Mouse (Mus musculus) embryonic facial prominence, embryonic 11.5 days (tissue): ENCODE data around the gene Gm17622. TPM values are rescaled to one million over a fixed set of nuclear protein-coding genes. Genes with fewer than 3 reads are reported as not detected.

Experiments used
- ATAC-seq: fragments of 200-750 bp; cut with Nextera tagmentation; replicated peaks from 2 replicates; pipeline ENCODE4 v1.8.0; 2017; ENCODE audit warnings: low read depth; ENCODE audit not compliant: insufficient number of reproducible peaks, low FRiP score, low TSS enrichment
- DNase-seq: peaks from one replicate; pipeline ENCODE4 v3.0.0-alpha.2; 2015; ENCODE audit warnings: low spot score
- H3K27ac ChIP-seq: fragments of 300-500 bp; sonication (generic); replicated peaks from 2 replicates; pipeline ENCODE4 v1.5.1; 2014; ENCODE audit warnings: mild to moderate bottlenecking, low read depth, low read length, control low read depth
- H3K27me3 ChIP-seq: fragments of 300-500 bp; sonication (generic); 2 replicates; pipeline ENCODE4 v1.6.1; 2014; ENCODE audit warnings: mild to moderate bottlenecking, low read length, moderate library complexity, mixed read lengths; ENCODE audit not compliant: control insufficient read depth, insufficient read depth
- H3K36me3 ChIP-seq: fragments of 300-500 bp; sonication (generic); replicated peaks from 2 replicates; pipeline ENCODE4 v1.6.1; 2014; ENCODE audit warnings: low read depth, mild to moderate bottlenecking, low read length, moderate library complexity, mixed read lengths; ENCODE audit not compliant: control insufficient read depth, insufficient read depth
- H3K4me1 ChIP-seq: fragments of 300-500 bp; sonication (generic); 2 replicates; pipeline ENCODE4 v1.6.1; 2014; ENCODE audit warnings: low read length, mixed read lengths; ENCODE audit not compliant: control insufficient read depth, insufficient read depth
- H3K4me2 ChIP-seq: fragments of 300-500 bp; sonication (generic); 2 replicates; pipeline ENCODE4 v1.6.1; 2014; ENCODE audit warnings: low read depth, mild to moderate bottlenecking, control low read depth, low read length, moderate library complexity
- H3K4me3 ChIP-seq: fragments of 300-500 bp; sonication (generic); 2 replicates; pipeline ENCODE4 v1.5.1; 2014; ENCODE audit warnings: low read depth, low read length, control low read depth
- H3K9ac ChIP-seq: fragments of 300-500 bp; sonication (generic); replicated peaks from 2 replicates; pipeline ENCODE4 v1.6.1; 2014; ENCODE audit warnings: mild to moderate bottlenecking, control low read depth, low read length
- H3K9me3 ChIP-seq: fragments of 300-500 bp; sonication (generic); replicated peaks from 2 replicates; pipeline ENCODE4 v1.6.1; 2016; ENCODE audit warnings: mild to moderate bottlenecking, low read length, inconsistent platforms, mixed read lengths; ENCODE audit not compliant: control insufficient read depth
- WGBS: fragments of 180-500 bp; shearing (Covaris S2); extraction: QIAGEN DNeasy Blood & Tissue Kit; methylation state at CpG from one replicate; pipeline ENCODE4 v1.1.7; 2014; 5-methylcytosine and 5-hydroxymethylcytosine counted together
- polyA plus RNA-seq: library from polyadenylated mRNA; unstranded; fragments of >200 nt; fragmentation: Nextera tagmentation; extraction: Ambion mirVana; gene quantifications from 2 replicates; pipeline ENCODE4 v1.2.1, GENCODE M21; 2014

The Gm17622 gene
- polyA plus RNA-seq, 1 experiment from 2014 or later = not detected

GRCm38 (mm10) chr13:96487230-96487629, 3.3 kb upstream of the Gm17622 start:
- ATAC-seq = no peak
- H3K27me3 ChIP-seq = no peaks in the 10 kb centered on the region
- H3K36me3 ChIP-seq = no peaks in the 10 kb centered on the region

GRCm38 (mm10) chr13:96487968-96488367, 2.6 kb upstream of the Gm17622 start:
- no peak for ATAC-seq
- H3K4me3 ChIP-seq = no peak overlapping the region
- no peak overlapping the region for H3K9ac ChIP-seq
- no peaks in the 10 kb centered on the region for H3K27me3 ChIP-seq
- H3K9me3 ChIP-seq = no peaks in the 10 kb centered on the region
- H3K36me3 ChIP-seq = no peaks in the 10 kb centered on the region
- DNase-seq = no peak
- H3K4me2 ChIP-seq = no peak overlapping the region
- no peak overlapping the region for H3K27ac ChIP-seq
- H3K4me1 ChIP-seq = no peaks in the 10 kb centered on the region
- WGBS = 90% methylated on average over 6 of the region's 6 CpGs

More at GRCm38 (mm10) chr13:96487230-96487629, 3.3 kb upstream of the Gm17622 start:
- H3K4me1 ChIP-seq = no peaks in the 10 kb centered on the region
- H3K9ac ChIP-seq = no peak overlapping the region
- no peaks in the 10 kb centered on the region for H3K9me3 ChIP-seq
- no peak overlapping the region for H3K4me2 ChIP-seq
- no peak overlapping the region for H3K4me3 ChIP-seq
- no peak overlapping the region for H3K27ac ChIP-seq
- DNase-seq = no peak
- 91% methylated on average over 6 of the region's 6 CpGs for WGBS

- Histone ChIP-seq H3K4me3 (no peak overlapping the region), H3K4me1 (no peaks in the 10 kb centered on the region), H3K36me3 (no peaks in the 10 kb centered on the region), H3K9me3 (no peaks in the 10 kb centered on the region), H3K9ac (no peak overlapping the region), H3K27ac (no peak overlapping the region), H3K27me3 (no peaks in the 10 kb centered on the region), H3K4me2 (no peak overlapping the region)
- ATAC-seq (no peak), DNase-seq (no peak)
- WGBS = 85% methylated on average over 8 of the region's 8 CpGs
These were observed 6.1 kb downstream of the Gm17622 start for GRCm38 (mm10) chr13:96496630-96497029.

GRCm38 (mm10) chr13:96499891-96500290, 9.4 kb downstream of the Gm17622 start:
- DNase-seq (no peak), ATAC-seq (no peak)
- H3K9me3 ChIP-seq = no peaks in the 10 kb centered on the region
- H3K36me3 ChIP-seq = no peaks in the 10 kb centered on the region
- 88% methylated on average over 2 of the region's 2 CpGs for WGBS
- H3K27ac ChIP-seq = no peak overlapping the region
- H3K4me1 ChIP-seq = no peaks in the 10 kb centered on the region
- H3K9ac ChIP-seq = no peak overlapping the region
- H3K27me3 ChIP-seq = no peaks in the 10 kb centered on the region
- H3K4me3 ChIP-seq = no peak overlapping the region
- H3K4me2 ChIP-seq = no peak overlapping the region

GRCm38 (mm10) chr13:96505661-96506060, 15.1 kb downstream of the Gm17622 start:
- ATAC-seq (no peak), DNase-seq (no peak)
- no peak overlapping the region for H3K27ac ChIP-seq
- no peak overlapping the region for H3K4me2 ChIP-seq
- no peaks in the 10 kb centered on the region for H3K9me3 ChIP-seq
- WGBS = 82% methylated on average over 4 of the region's 4 CpGs
- no peaks in the 10 kb centered on the region for H3K36me3 ChIP-seq
- H3K4me1 ChIP-seq = no peaks in the 10 kb centered on the region
- no peak overlapping the region for H3K4me3 ChIP-seq
- no peak overlapping the region for H3K9ac ChIP-seq
- H3K27me3 ChIP-seq = no peaks in the 10 kb centered on the region

GRCm38 (mm10) chr13:96506313-96506712, 15.8 kb downstream of the Gm17622 start:
- Histone ChIP-seq H3K27ac (no peak overlapping the region), H3K4me1 (no peaks in the 10 kb centered on the region), H3K9ac (no peak overlapping the region), H3K36me3 (no peaks in the 10 kb centered on the region), H3K27me3 (no peaks in the 10 kb centered on the region), H3K4me2 (no peak overlapping the region), H3K9me3 (no peaks in the 10 kb centered on the region), H3K4me3 (no peak overlapping the region)
- no peak for ATAC-seq
- WGBS = 83% methylated on average over 6 of the region's 6 CpGs
- no peak for DNase-seq

- H3K36me3 ChIP-seq = no peaks in the 10 kb centered on the region
- 89% methylated on average over 4 of the region's 4 CpGs for WGBS
These were observed 17.0 kb downstream of the Gm17622 start for GRCm38 (mm10) chr13:96507541-96507940.

GRCm38 (mm10) chr13:96510635-96511034, 20.1 kb downstream of the Gm17622 start:
- H3K36me3 ChIP-seq = no peaks in the 10 kb centered on the region
- H3K4me3 ChIP-seq = no peak overlapping the region
- H3K9me3 ChIP-seq = no peaks in the 10 kb centered on the region
- DNase-seq (no peak), ATAC-seq (no peak)
- H3K9ac ChIP-seq = no peak overlapping the region
- no peak overlapping the region for H3K27ac ChIP-seq
- H3K27me3 ChIP-seq = no peaks in the 10 kb centered on the region
- no peaks in the 10 kb centered on the region for H3K4me1 ChIP-seq
- H3K4me2 ChIP-seq = no peak overlapping the region
- WGBS = 80% methylated on average over 13 of the region's 13 CpGs

More at GRCm38 (mm10) chr13:96507541-96507940, 17.0 kb downstream of the Gm17622 start:
- H3K9ac ChIP-seq = no peak overlapping the region
- H3K4me1 ChIP-seq = no peaks in the 10 kb centered on the region
- no peak overlapping the region for H3K4me3 ChIP-seq
- H3K27me3 ChIP-seq = no peaks in the 10 kb centered on the region
- no peak overlapping the region for H3K27ac ChIP-seq
- H3K9me3 ChIP-seq = no peaks in the 10 kb centered on the region
- ATAC-seq (no peak), DNase-seq (no peak)
- H3K4me2 ChIP-seq = no peak overlapping the region
